9 mouse cellular contexts compared by ENCODE assay signal in the genomic region with DNA sequence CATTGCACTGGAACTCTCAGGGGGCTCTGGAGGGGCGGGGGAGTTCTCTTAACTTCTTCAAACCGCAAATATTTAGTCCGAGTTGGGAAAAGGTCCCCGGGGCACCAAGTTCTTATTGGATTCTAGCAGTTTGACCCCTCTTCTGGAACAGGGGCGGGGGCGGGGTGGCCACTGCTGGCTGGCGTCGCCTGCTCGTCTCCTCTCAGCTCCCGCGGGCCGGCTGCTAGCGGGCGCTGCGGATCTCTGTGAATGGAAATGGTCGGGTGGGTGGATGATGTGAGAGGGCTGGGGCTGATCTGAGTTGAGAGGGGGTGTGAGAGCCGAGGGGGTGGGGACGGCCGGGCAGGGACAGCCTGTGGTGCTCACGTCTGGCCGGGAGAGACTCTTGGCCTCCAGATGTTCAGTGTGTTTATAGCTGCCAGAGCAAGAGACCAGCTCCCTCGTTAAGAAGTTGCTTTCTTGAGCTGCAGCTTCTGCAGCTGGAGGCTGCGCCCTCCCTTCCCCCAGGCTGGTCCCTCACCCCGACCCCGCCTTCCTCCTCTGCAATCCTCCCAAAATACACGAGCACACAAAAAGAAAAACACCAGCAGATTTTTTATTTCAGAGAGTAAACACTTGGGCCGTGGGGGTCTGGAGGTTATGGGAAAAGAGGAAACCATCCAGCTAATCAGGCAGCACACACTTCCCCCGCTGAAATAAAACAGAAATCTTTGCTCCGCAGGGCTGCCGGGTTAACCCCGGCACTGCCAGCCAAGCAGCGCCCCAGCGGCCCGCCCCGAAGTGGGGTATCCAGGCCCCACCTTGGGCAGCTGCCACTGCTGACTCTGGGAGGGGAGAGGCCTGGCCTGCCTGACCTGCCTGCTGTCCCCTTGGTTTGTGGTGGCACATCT. TPM values are rescaled to one million over a fixed set of nuclear protein-coding genes. Genes with fewer than 3 reads are reported as not detected.
DNase-seq lines count a peak whose midpoint lies in the region; ATAC-seq and TF ChIP-seq lines count a peak whose summit lies in the region.
"Had no signal": no experiment of that assay in that cellular context is flagged by ENCODE, and none has a peak within 500 bp of the region (broad histone marks: within the 10 kb centered on the region; RNA-seq: fewer than 3 reads in every experiment).

No protein-coding gene starts in this region.

- H3K4me2 ChIP-seq in embryonic facial prominence, embryonic 13.5 days, result peak overlapping the region; percentile 73
- H3K4me2 ChIP-seq in heart, embryonic 13.5 days, result peak overlapping the region; percentile 77
- H3K4me2 ChIP-seq in kidney, embryonic 14.5 days (replicated peaks; ENCODE audit: low read depth, low read length), result peak overlapping the region; percentile 46
- H3K4me2 ChIP-seq in neural tube, embryonic 13.5 days, result peak overlapping the region; percentile 64

- peaks cover 20% of the 10 kb centered on the region; the same call in 1 of the 2 replicates for H3K27me3 ChIP-seq in embryonic facial prominence, embryonic 13.5 days
- H3K27me3 ChIP-seq in heart, embryonic 13.5 days (replicated peaks), result 0 out of 2 replicates have a peak, but pooled peaks cover 4% of the 10 kb centered on the region
- no peaks in the 10 kb centered on the region for H3K27me3 ChIP-seq in kidney, embryonic 14.5 days (ENCODE audit: control insufficient read depth, insufficient read depth, low read length)
- H3K27me3 ChIP-seq in neural tube, embryonic 13.5 days, result peaks cover 84% of the 10 kb centered on the region
- H3K27me3 ChIP-seq in thymus, adult 2 months (ENCODE audit: control insufficient read depth, insufficient read depth, low read length), result no peaks in the 10 kb centered on the region

- H3K4me1 ChIP-seq in embryonic facial prominence, embryonic 13.5 days, result peaks cover 59% of the 10 kb centered on the region
- peaks cover 68% of the 10 kb centered on the region for H3K4me1 ChIP-seq in heart, embryonic 13.5 days
- peaks cover 55% of the 10 kb centered on the region for H3K4me1 ChIP-seq in kidney, embryonic 14.5 days (ENCODE audit: control insufficient read depth, insufficient read depth, low read length)
- H3K4me1 ChIP-seq in lung, adult 2 months (ENCODE audit: control insufficient read depth, insufficient read depth, low read length), result peaks cover 35% of the 10 kb centered on the region
- H3K4me1 ChIP-seq in neural tube, embryonic 13.5 days (replicated peaks), result peaks cover 55% of the 10 kb centered on the region
- peaks cover 46% of the 10 kb centered on the region for H3K4me1 ChIP-seq in thymus, adult 2 months (replicated peaks; ENCODE audit: control insufficient read depth, insufficient read depth, low read length)

- TF ChIP-seq CTCF in lung, adult 2 months (IDR thresholded peaks at IDR 0.05; ENCODE audit: insufficient read depth, low read length), result no peak
- TF ChIP-seq CTCF in thymus, adult 2 months (IDR thresholded peaks at IDR 0.05; ENCODE audit: borderline replicate concordance, control insufficient read depth, extremely low read depth, insufficient read depth, low read length, poor library complexity), result peak; percentile 15; the same call in 1 of the 2 replicates

- peak; percentile 74 for ATAC-seq in embryonic facial prominence, embryonic 13.5 days (ENCODE audit: insufficient number of reproducible peaks, insufficient read depth, low FRiP score, low TSS enrichment, low read depth)
- peak; percentile 61; the same call in 1 of the 2 replicates for ATAC-seq in heart, embryonic 13.5 days (ENCODE audit: extremely low read depth, insufficient number of reproducible peaks, low FRiP score, low TSS enrichment)
- peak; percentile 90 for ATAC-seq in kidney, embryonic 14.5 days (ENCODE audit: low FRiP score, low TSS enrichment)
- peak; percentile 71 for ATAC-seq in neural tube, embryonic 13.5 days (ENCODE audit: low read depth)

- 2% methylated on average over 35 of the region's 35 CpGs for WGBS in embryonic facial prominence, embryonic 13.5 days
- under 1% methylated on average over 35 of the region's 35 CpGs for WGBS in heart, embryonic 13.5 days
- 1% methylated on average over 35 of the region's 35 CpGs for WGBS in kidney, embryonic 14.5 days
- WGBS in lung, adult 2 months, result 2% methylated on average over 35 of the region's 35 CpGs
- 2% methylated on average over 35 of the region's 35 CpGs for WGBS in neural tube, embryonic 13.5 days
- 3% methylated on average over 35 of the region's 35 CpGs for WGBS in thymus, adult 2 months

- H3K9ac ChIP-seq in embryonic facial prominence, embryonic 13.5 days, result peak overlapping the region; percentile 64
- peak overlapping the region; percentile 73 for H3K9ac ChIP-seq in heart, embryonic 13.5 days
- peak overlapping the region; percentile 19 for H3K9ac ChIP-seq in kidney, embryonic 14.5 days (ENCODE audit: low read depth, low read length)
- H3K9ac ChIP-seq in neural tube, embryonic 13.5 days, result peak overlapping the region; percentile 58

- H3K27ac ChIP-seq in embryonic facial prominence, embryonic 13.5 days, result peak overlapping the region; percentile 82
- H3K27ac ChIP-seq in heart, embryonic 13.5 days (replicated peaks), result peak overlapping the region; percentile 87
- H3K27ac ChIP-seq in kidney, embryonic 14.5 days (ENCODE audit: low read depth, low read length), result peak overlapping the region; percentile 76
- H3K27ac ChIP-seq in neural tube, embryonic 13.5 days (replicated peaks), result peak overlapping the region; percentile 59
- H3K27ac ChIP-seq in thymus, adult 2 months (ENCODE audit: control insufficient read depth, insufficient read depth, low read length), result peak overlapping the region; percentile 92

- DNase-seq in layer of hippocampus, adult 9-11 months, result peak; percentile 15
- DNase-seq in layer of hippocampus, postnatal 14 days (ENCODE audit: low spot score in 2 of 2), result no peak
- DNase-seq in lung, adult 2 months, result peak; percentile 62
- peak; percentile 84 for DNase-seq in thymus, adult 2 months

- peak; percentile 37; the same call in 1 of the 2 replicates for TF ChIP-seq POLR2A in lung, adult 2 months (IDR thresholded peaks at IDR 0.05; ENCODE audit: borderline replicate concordance, extremely low read depth, low read depth, low read length)
- TF ChIP-seq POLR2A in thymus, adult 2 months (IDR thresholded peaks at IDR 0.05; ENCODE audit: control insufficient read depth, extremely low read depth, insufficient read depth, low read length, poor library complexity), result peak; percentile 65

- H3K9me3 ChIP-seq in embryonic facial prominence, embryonic 13.5 days, result no peaks in the 10 kb centered on the region
- H3K9me3 ChIP-seq in heart, embryonic 13.5 days, result no peaks in the 10 kb centered on the region
- no peaks in the 10 kb centered on the region for H3K9me3 ChIP-seq in kidney, embryonic 14.5 days (ENCODE audit: control insufficient read depth, low read length)
- no peaks in the 10 kb centered on the region for H3K9me3 ChIP-seq in neural tube, embryonic 13.5 days
- H3K9me3 ChIP-seq: G1E had no signal

- H3K4me3 ChIP-seq in embryonic facial prominence, embryonic 13.5 days, result peak overlapping the region; percentile 39
- peak overlapping the region; percentile 50 for H3K4me3 ChIP-seq in heart, embryonic 13.5 days
- H3K4me3 ChIP-seq in kidney, embryonic 14.5 days (ENCODE audit: low read length), result peak overlapping the region; percentile 13; the same call in 1 of the 2 replicates
- H3K4me3 ChIP-seq in lung, adult 2 months (replicated peaks; ENCODE audit: extremely low read depth, low read depth, low read length), result no peak overlapping the region
- peak overlapping the region; percentile 37 for H3K4me3 ChIP-seq in neural tube, embryonic 13.5 days
- H3K4me3 ChIP-seq in thymus, adult 2 months (ENCODE audit: control insufficient read depth, insufficient read depth, low read length), result peak overlapping the region; percentile 53

- H3K36me3 ChIP-seq in embryonic facial prominence, embryonic 13.5 days, result no peaks in the 10 kb centered on the region
- no peaks in the 10 kb centered on the region for H3K36me3 ChIP-seq in heart, embryonic 13.5 days
- H3K36me3 ChIP-seq in kidney, embryonic 14.5 days (ENCODE audit: control insufficient read depth, insufficient read depth, low read length), result no peaks in the 10 kb centered on the region
- H3K36me3 ChIP-seq in neural tube, embryonic 13.5 days, result no peaks in the 10 kb centered on the region
- H3K36me3 ChIP-seq in thymus, adult 2 months (ENCODE audit: control insufficient read depth, insufficient read depth, low read length), result no peaks in the 10 kb centered on the region
- H3K36me3 ChIP-seq: G1E had no signal

RNA-seq across cellular contexts. Expression of gene Ets1, which starts 36.2 kb away (rescaled TPM):
- 10 to 100 TPM; 16.4 to 19.0 TPM for total RNA-seq in layer of hippocampus, postnatal 14 days (2021)
- polyA plus RNA-seq in embryonic facial prominence, embryonic 13.5 days (2015; fragmentation: Nextera tagmentation; extraction: Ambion mirVana), result 40.8 and 46.3 TPM in 2 replicates
- 46.9 and 48.3 TPM in 2 replicates for polyA plus RNA-seq in heart, embryonic 13.5 days (2015; fragmentation: Nextera tagmentation; extraction: Ambion mirVana)
- polyA plus RNA-seq in kidney, embryonic 14.5 days (2014; fragmentation: Nextera tagmentation; extraction: Ambion mirVana), result 26.2 and 58.0 TPM in 2 replicates
- 57.3 and 67.2 TPM in 2 replicates for polyA plus RNA-seq in lung, adult 2 months (2012; rRNA removed)
- 25.2 and 26.1 TPM in 2 replicates for polyA plus RNA-seq in neural tube, embryonic 13.5 days (2015; fragmentation: Nextera tagmentation; extraction: Ambion mirVana)
- 272 and 400 TPM in 2 replicates for polyA plus RNA-seq in thymus, adult 2 months (2012; rRNA removed)
- polyA plus RNA-seq: G1E had no signal

Comparison
In these comparisons a context has a peak if more than half of its experiments do, and no peak if none do; other contexts are left out.
1. DNase-seq: peak in layer of hippocampus, adult 9-11 months (single experiment), lung, adult 2 months (single experiment) and thymus, adult 2 months (single experiment); none in layer of hippocampus, postnatal 14 days (0 of 2).
2. H3K9ac ChIP-seq: peak in every context shown above with its lines; median percentile 73 in heart, embryonic 13.5 days; 64 in embryonic facial prominence, embryonic 13.5 days; 58 in neural tube, embryonic 13.5 days; 19 in kidney, embryonic 14.5 days.
3. Peak in every context shown above with its lines, with median percentiles within 50 percentile points of each other: ATAC-seq, H3K27ac ChIP-seq and H3K4me2 ChIP-seq.